Mouse (Mus musculus) midbrain, embryonic 11.5 days (tissue): ENCODE data around the gene Trpc7. TPM values are rescaled to one million over a fixed set of nuclear protein-coding genes. Genes with fewer than 3 reads are reported as not detected.

ENCODE experiments used
- ATAC-seq: fragments of 200-750 bp; cut with Nextera tagmentation; 2 replicates; pipeline ENCODE4 v1.8.0; 2017; ENCODE audit warnings: moderate TSS enrichment, moderate library complexity; ENCODE audit not compliant: low FRiP score
- DNase-seq: peaks from one replicate; pipeline ENCODE4 v3.0.0; 2015; ENCODE audit warnings: low spot score; ENCODE audit errors: missing footprints
- H3K27ac ChIP-seq: fragments of 300-500 bp; sonication (generic); 2 replicates; pipeline ENCODE4 v1.5.1; 2014; ENCODE audit warnings: low read depth, low read length
- H3K27me3 ChIP-seq: fragments of 300-500 bp; sonication (generic); 2 replicates; pipeline ENCODE4 v1.6.1; 2014; ENCODE audit warnings: mild to moderate bottlenecking, low read length, moderate library complexity, mixed read lengths; ENCODE audit not compliant: control insufficient read depth, insufficient read depth
- H3K36me3 ChIP-seq: fragments of 300-500 bp; sonication (generic); 2 replicates; pipeline ENCODE4 v1.6.1; 2014; ENCODE audit warnings: mild to moderate bottlenecking, low read length, moderate library complexity, mixed read lengths; ENCODE audit not compliant: control insufficient read depth, insufficient read depth
- H3K4me1 ChIP-seq: fragments of 300-500 bp; sonication (generic); 2 replicates; pipeline ENCODE4 v1.6.1; 2014; ENCODE audit warnings: low read length; ENCODE audit not compliant: control insufficient read depth, insufficient read depth
- H3K4me2 ChIP-seq: fragments of 300-500 bp; sonication (generic); 2 replicates; pipeline ENCODE4 v1.6.1; 2014; ENCODE audit warnings: mild to moderate bottlenecking, moderate library complexity
- H3K4me3 ChIP-seq: fragments of 300-500 bp; sonication (generic); 2 replicates; pipeline ENCODE4 v1.5.1; 2014; ENCODE audit warnings: low read depth, low read length
- H3K9ac ChIP-seq: fragments of 300-500 bp; sonication (generic); 2 replicates; pipeline ENCODE4 v1.6.1; 2014; ENCODE audit warnings: low read length
- H3K9me3 ChIP-seq: fragments of 300-500 bp; sonication (generic); 2 replicates; pipeline ENCODE4 v1.6.1; 2016; ENCODE audit warnings: low read length; ENCODE audit not compliant: control insufficient read depth
- WGBS: fragments of 180-500 bp; shearing (Covaris S2); extraction: QIAGEN DNeasy Blood & Tissue Kit; methylation state at CpG from one replicate; pipeline ENCODE4 v1.1.7; 2014; 5-methylcytosine and 5-hydroxymethylcytosine counted together
- polyA plus RNA-seq: library from polyadenylated mRNA; unstranded; fragments of >200 nt; fragmentation: Nextera tagmentation; extraction: Ambion mirVana; gene quantifications from 2 replicates; pipeline ENCODE4 v1.2.1, GENCODE M21; 2014

Gene Trpc7
- polyA plus RNA-seq, 1 experiment from 2014 or later: 0.05 TPM

DNA sequence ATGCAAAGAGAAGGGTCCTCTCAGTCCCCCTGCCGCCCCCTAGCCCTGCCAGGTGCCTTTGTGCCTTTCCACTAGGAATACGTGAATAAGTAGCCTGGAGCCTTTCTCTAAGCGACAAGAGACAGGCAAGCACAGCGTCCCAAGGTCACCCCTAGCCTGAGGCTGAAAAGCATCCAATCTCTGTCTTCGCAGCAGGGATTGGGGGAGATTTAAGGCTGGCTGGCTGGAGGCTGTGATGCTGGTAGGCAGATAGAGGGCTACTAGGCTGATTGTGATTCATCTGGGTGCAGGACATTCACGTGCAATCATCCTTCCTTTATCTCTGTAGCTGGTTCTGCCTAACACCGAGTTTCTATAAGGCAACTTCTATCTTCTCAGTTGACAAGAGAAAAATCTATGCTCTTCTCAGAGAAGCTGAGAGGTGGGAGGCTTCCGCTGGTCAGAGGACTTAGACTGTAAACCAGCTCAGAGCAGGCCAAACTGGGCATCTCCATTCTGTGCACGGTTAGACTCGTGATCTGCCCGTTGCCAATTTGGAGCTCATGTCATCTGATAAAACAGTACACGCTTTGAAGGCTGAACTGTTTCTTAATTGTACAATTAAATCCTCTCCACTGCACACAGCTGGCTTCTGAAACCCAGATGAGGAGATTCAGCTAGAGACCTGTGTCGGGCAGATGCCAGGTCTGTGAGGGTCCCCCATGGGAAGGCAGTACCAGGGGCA lies 114.9 kb downstream of the Trpc7 start:
- Histone ChIP-seq H3K27me3 (no peaks in the 10 kb centered on the region), H3K9ac (no peak overlapping the region), H3K27ac (no peak overlapping the region), H3K36me3 (no peaks in the 10 kb centered on the region), H3K4me2 (no peak overlapping the region), H3K4me1 (no peaks in the 10 kb centered on the region), H3K4me3 (no peak overlapping the region), H3K9me3 (no peaks in the 10 kb centered on the region; the same call in 1 of the 2 replicates)
- WGBS: 65% methylated on average over 13 of the region's 13 CpGs
- DNase-seq: no peak
- ATAC-seq: no peak

DNA sequence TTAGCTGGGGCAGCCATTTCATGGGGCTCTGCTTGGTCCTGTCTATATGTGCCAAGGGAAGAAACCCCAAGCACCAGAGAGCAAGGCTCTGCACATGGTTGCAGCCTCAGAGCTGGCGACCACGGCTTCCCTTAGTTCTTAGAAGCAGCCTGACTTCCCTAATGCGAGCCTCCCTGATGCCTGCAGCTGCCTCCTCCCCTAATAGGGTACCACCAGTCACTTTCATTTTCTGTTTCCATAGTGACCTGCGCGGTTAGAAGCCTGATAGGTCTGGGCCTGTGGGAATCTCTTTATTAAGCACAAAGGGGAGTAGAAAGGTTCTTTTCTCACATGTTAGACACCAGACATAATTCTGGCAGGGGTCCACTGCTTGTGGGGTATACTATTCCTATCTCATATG lies 121.5 kb downstream of the Trpc7 start:
- no peak overlapping the region for H3K9ac ChIP-seq
- no peaks in the 10 kb centered on the region for H3K27me3 ChIP-seq
- H3K36me3 ChIP-seq: no peaks in the 10 kb centered on the region
- no peak for DNase-seq
- H3K4me3 ChIP-seq: no peak overlapping the region
- H3K9me3 ChIP-seq: no peaks in the 10 kb centered on the region
- H3K4me2 ChIP-seq: no peak overlapping the region
- 28% methylated on average over 5 of the region's 5 CpGs for WGBS
- H3K27ac ChIP-seq: 0 out of 2 replicates have a peak overlapping the region, but pooled peaks have one; percentile 48
- peaks cover 20% of the 10 kb centered on the region for H3K4me1 ChIP-seq
- ATAC-seq: peak; percentile 43

DNA sequence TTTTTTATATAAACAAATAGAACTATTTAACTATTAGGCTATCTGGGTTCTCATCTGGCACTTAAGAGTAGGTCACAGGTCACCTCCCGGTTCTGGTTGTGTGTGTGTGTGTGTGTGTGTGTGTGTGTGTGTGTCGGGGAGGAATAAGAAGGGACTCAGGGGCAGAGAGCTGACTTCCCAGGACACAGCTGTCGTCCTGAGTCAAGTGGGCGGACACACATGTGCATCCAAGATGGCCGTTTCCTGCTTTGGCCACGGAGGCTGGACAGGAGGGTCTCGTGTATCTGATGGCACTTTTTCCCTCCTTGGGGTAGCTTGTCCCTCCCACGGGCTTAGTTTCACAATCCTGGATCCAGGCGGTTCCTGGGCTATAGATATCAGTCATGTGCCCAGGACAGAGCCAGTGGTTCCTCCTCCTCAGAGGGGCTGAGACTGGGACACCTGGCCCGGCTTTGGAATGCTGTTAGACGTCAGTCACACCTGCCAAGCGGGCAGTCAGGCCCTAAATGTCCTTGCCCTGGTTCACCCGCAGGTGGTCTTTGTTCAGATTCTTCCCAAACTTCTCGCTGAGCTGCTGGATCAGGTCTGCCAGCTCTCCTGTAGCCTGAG lies 122.4 kb downstream of the Trpc7 start:
- Histone ChIP-seq H3K27me3 (no peaks in the 10 kb centered on the region), H3K4me3 (no peak overlapping the region), H3K9me3 (no peaks in the 10 kb centered on the region), H3K27ac (no peak overlapping the region), H3K4me1 (peaks cover 22% of the 10 kb centered on the region), H3K36me3 (no peaks in the 10 kb centered on the region), H3K9ac (no peak overlapping the region), H3K4me2 (no peak overlapping the region)
- 61% methylated on average over 14 of the region's 14 CpGs for WGBS
- ATAC-seq: no peak
- DNase-seq: no peak

DNA sequence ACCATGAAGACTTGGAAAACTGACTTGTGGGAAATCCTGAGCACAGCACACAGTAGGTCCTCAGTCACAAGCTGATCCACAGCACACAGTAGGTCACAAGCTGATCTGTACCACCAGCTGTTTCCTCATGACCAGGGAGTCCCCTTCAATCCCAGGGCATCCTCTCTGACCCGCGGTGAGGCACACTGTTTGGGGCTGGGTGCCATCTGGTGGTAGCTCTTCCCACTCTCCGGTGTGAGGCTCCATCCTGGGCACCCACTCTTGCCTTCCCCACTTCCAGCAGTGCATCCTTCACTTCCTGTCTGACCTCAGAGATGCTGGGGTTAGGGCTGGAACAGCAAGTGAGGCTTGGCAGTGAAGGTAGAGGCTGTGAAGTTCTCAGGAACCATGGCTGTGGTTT lies 123.2 kb downstream of the Trpc7 start:
- H3K27me3 ChIP-seq: no peaks in the 10 kb centered on the region; the same call in 1 of the 2 replicates
- H3K9ac ChIP-seq: no peak overlapping the region
- ATAC-seq (no peak), DNase-seq (no peak)
- H3K4me3 ChIP-seq: no peak overlapping the region
- H3K4me1 ChIP-seq: peaks cover 22% of the 10 kb centered on the region
- H3K4me2 ChIP-seq: no peak overlapping the region
- H3K27ac ChIP-seq: no peak overlapping the region
- H3K9me3 ChIP-seq: no peaks in the 10 kb centered on the region
- 52% methylated on average over 3 of the region's 3 CpGs for WGBS
- no peaks in the 10 kb centered on the region for H3K36me3 ChIP-seq

DNA sequence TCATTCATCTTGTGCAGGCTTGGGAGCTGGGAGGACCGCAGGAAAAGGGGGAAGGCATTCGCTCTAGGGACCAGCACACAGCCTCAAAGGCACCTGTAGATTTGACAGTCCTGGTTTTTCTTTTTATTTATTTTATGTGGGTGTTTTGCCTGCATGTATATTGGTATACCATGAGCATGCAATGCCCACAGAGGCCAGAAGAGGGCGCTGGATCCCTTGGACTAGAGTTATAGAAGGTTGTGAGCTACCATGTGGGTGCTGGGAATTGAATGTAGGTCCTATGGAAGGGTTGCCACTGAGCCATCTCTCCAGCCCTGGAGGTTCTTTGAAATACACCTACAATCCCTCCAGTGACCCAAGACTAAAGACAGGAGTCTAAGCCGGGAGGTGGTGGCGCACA lies 125.0 kb downstream of the Trpc7 start:
- no peak overlapping the region for H3K9ac ChIP-seq
- H3K27ac ChIP-seq: no peak overlapping the region
- no peak for ATAC-seq

DNA sequence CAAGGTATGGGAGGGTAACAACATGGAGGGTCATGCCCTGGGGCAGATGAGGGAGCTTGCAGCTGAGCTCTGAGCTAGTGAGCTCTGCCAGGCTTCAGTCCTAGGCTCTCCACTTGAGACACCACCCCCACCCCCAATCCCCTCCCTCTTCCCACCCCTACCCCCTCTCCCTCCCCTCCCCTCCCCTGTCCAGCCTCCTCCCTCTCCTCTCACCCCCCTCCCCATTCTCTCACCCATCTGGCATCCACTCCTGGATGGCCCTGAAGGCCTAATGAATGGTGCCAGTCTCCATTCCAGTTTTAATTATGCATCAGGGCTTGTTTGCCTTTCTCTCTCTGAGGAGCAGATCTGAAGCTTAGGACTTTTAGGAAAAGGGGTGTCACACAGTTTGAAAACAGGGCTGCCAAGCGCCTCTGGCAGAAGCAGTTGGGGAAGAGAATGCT lies 125.6 kb downstream of the Trpc7 start:
- Histone ChIP-seq H3K36me3 (no peaks in the 10 kb centered on the region), H3K4me2 (no peak overlapping the region), H3K9ac (no peak overlapping the region), H3K4me1 (peaks cover 28% of the 10 kb centered on the region), H3K27ac (no peak overlapping the region), H3K9me3 (no peaks in the 10 kb centered on the region), H3K4me3 (no peak overlapping the region), H3K27me3 (no peaks in the 10 kb centered on the region; the same call in 1 of the 2 replicates)
- ATAC-seq: peak; percentile 60
- DNase-seq: no peak
- WGBS: 50% methylated on average over 1 of the region's 1 CpGs

More for the DNA sequence above, 125.0 kb downstream of the Trpc7 start:
- H3K4me1 ChIP-seq: peaks cover 22% of the 10 kb centered on the region
- no peak overlapping the region for H3K4me2 ChIP-seq
- 72% methylated on average over 5 of the region's 5 CpGs for WGBS
- no peaks in the 10 kb centered on the region for H3K36me3 ChIP-seq
- no peaks in the 10 kb centered on the region for H3K9me3 ChIP-seq
- no peak overlapping the region for H3K4me3 ChIP-seq
- no peak for DNase-seq
- no peaks in the 10 kb centered on the region; the same call in 1 of the 2 replicates for H3K27me3 ChIP-seq

DNA sequence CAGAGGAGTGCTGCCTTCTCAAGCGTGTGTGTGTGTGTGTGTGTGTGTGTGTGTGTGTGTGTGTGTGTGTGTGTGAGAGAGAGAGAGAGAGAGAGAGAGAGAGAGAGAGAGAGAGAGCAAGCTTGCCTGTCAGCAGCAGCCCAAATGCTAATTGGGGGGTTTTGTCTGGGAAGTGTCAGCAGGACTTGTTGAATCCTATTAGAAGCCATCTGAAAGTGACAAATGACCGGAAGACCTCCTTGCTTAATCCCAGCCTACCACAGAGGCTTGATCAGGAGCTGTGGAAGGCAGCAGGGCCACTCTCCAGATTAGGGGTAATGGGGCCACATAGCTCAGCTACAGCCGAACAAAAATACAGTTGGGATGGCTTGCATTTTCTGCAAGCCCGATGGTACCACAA lies 126.4 kb downstream of the Trpc7 start:
- Histone ChIP-seq H3K27ac (no peak overlapping the region; the same call in 1 of the 2 replicates), H3K9ac (no peak overlapping the region), H3K4me2 (no peak overlapping the region), H3K36me3 (no peaks in the 10 kb centered on the region), H3K4me1 (peaks cover 26% of the 10 kb centered on the region), H3K4me3 (no peak overlapping the region), H3K9me3 (no peaks in the 10 kb centered on the region), H3K27me3 (no peaks in the 10 kb centered on the region; the same call in 1 of the 2 replicates)
- ATAC-seq (no peak), DNase-seq (no peak)
- WGBS: 26% methylated on average over 4 of the region's 4 CpGs

DNA sequence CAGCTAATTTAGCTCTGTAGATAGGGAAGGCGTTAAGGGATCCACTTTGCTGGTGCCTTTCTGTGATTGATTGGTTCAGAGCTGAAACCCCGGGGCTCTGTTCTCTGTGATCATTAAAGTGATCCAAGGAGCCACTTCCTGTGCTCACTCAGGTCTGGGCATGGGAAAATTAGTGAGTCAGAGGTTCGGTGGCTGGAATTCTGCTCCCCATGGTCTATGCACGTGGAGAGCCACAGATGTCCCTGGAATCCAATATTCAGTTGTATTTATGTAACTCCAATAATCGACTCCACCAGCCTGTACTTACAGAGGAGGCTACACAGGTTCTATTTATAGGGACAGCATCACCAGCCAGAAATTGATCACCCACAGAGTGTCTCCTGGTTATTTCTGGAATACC lies 129.6 kb downstream of the Trpc7 start:
- H3K9ac ChIP-seq: no peak overlapping the region
- no peak overlapping the region for H3K27ac ChIP-seq
- no peaks in the 10 kb centered on the region; the same call in 1 of the 2 replicates for H3K27me3 ChIP-seq
- H3K4me3 ChIP-seq: no peak overlapping the region
- DNase-seq (no peak), ATAC-seq (no peak)
- peaks cover 20% of the 10 kb centered on the region for H3K4me1 ChIP-seq
- H3K4me2 ChIP-seq: no peak overlapping the region
- H3K36me3 ChIP-seq: no peaks in the 10 kb centered on the region
- H3K9me3 ChIP-seq: no peaks in the 10 kb centered on the region
- 67% methylated on average over 5 of the region's 5 CpGs for WGBS

DNA sequence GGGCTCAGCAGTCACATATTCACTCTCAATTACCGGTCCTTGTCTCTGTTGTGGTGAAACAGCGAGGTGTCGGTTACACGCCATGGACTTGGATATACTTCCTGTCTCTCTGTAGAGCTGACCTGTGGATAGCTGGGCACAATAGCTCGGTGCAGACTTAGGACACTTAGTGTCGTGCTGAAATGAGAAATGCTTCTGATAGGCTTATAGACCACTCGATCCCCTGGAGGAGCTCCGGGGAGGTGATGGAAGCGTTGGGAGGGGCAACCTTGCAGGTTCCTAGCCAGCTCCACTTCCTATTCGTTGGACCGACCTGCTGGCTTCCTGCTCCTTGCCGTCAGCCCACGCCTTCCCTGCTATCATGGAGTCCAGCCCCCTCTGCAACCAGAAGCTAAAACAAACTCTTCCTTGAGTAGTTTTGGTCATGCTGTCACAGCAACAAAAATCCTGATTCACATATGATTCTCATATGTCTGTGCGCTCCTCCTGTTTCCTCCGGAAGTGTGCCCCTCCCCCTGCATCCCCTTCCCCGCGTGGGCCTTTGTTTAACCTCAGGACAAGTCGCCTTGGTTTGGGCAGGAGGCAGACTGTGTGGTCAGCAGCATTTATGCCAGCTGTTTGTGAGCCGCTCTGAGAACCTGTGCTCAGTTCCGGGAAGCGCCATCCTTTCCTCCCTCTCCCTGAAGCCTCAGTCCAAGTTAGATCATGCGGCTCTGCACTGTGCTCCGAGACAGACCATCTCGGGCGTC lies 130.3 kb downstream of the Trpc7 start:
- DNase-seq: no peak
- Histone ChIP-seq H3K27ac (no peak overlapping the region), H3K9ac (no peak overlapping the region), H3K4me3 (no peak overlapping the region), H3K4me1 (peaks cover 19% of the 10 kb centered on the region), H3K4me2 (no peak overlapping the region), H3K27me3 (no peaks in the 10 kb centered on the region; the same call in 1 of the 2 replicates), H3K36me3 (no peaks in the 10 kb centered on the region), H3K9me3 (no peaks in the 10 kb centered on the region)
- 59% methylated on average over 25 of the region's 25 CpGs for WGBS
- ATAC-seq: no peak
